In the genomic region with DNA sequence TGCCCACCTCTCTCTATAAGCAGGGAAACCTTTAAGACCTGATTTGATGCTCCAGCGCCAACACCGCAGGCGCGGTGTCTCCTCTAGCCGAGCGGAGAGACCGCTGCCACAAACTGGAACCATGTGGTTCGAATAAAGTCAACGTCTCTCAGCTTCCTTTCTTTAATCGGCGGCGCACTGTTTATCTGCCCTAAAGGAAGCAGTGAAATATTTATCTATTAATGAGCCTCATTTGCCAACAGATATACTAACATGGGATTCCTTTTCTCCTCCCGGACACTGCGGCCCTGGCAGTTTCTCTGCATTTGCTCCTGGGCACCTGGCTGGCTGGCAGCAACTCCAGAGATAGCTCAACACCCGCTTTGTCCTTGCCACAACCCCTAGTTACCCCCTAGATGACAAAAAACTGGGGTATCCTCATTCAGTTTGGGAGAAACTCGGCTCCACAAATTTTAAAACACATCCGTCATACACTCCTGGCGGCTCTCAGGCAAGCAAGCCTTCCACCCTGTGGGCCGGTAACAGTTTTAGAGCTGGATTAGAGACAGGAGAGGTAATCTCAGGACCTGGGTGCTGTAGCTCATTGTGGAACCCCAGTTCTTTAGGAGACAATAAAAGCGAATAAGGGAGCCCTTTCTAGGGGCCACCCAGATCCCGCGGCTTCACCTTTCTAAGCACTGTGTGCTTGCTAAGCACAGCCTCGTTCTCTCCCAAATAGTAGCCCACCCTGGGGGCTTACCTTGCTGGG, we compare ENCODE assay signal across 9 mouse cellular contexts. TPM values are rescaled to one million over a fixed set of nuclear protein-coding genes. Genes with fewer than 3 reads are reported as not detected.
DNase-seq lines count a peak whose midpoint lies in the region; ATAC-seq and TF ChIP-seq lines count a peak whose summit lies in the region.
"Had no signal": no experiment of that assay in that cellular context is flagged by ENCODE, and none has a peak within 500 bp of the region (broad histone marks: within the 10 kb centered on the region; RNA-seq: fewer than 3 reads in every experiment).

No protein-coding gene starts in this region.

- peak; percentile 80 for DNase-seq in heart, adult 11 months
- DNase-seq in heart, postnatal 25 days (ENCODE audit: low spot score): no peak
- no peak for DNase-seq in liver, embryonic 11.5 days (ENCODE audit: low spot score)
- DNase-seq in cerebellum, adult 9-10 months: no peak
- no peak for DNase-seq in right cerebral cortex, postnatal 4 days
- DNase-seq in frontal cortex, postnatal 25 days (ENCODE audit: low spot score in 2 of 2): no peak
- DNase-seq: cerebellum, adult 2 months had no signal

- WGBS in hindbrain, embryonic 16.5 days: 7% methylated on average over 23 of the region's 23 CpGs
- WGBS in liver, embryonic 11.5 days: 7% methylated on average over 23 of the region's 23 CpGs

- H3K9me3 ChIP-seq in ES-Bruce4 (replicated peaks; ENCODE audit: control insufficient read depth, insufficient read depth, low read length, poor library complexity, severe bottlenecking): no peaks in the 10 kb centered on the region
- H3K9me3 ChIP-seq in hindbrain, embryonic 16.5 days (ENCODE audit: control insufficient read depth, low read length): no peaks in the 10 kb centered on the region
- no peaks in the 10 kb centered on the region for H3K9me3 ChIP-seq in liver, embryonic 11.5 days (ENCODE audit: control insufficient read depth, low read length)

- no peaks in the 10 kb centered on the region for H3K4me1 ChIP-seq in ES-Bruce4 (ENCODE audit: control insufficient read depth, insufficient read depth, low read length)
- H3K4me1 ChIP-seq in hindbrain, embryonic 16.5 days (ENCODE audit: control insufficient read depth, insufficient read depth, low read depth, low read length): peaks cover 7% of the 10 kb centered on the region
- no peaks in the 10 kb centered on the region for H3K4me1 ChIP-seq in liver, embryonic 11.5 days (replicated peaks; ENCODE audit: control insufficient read depth, insufficient read depth, low read length)

- peak overlapping the region; percentile 34; the same call in 1 of the 2 replicates for H3K9ac ChIP-seq in ES-Bruce4 (ENCODE audit: low read depth, poor library complexity, severe bottlenecking)
- H3K9ac ChIP-seq in hindbrain, embryonic 16.5 days (ENCODE audit: low read depth, low read length): no peak overlapping the region
- H3K9ac ChIP-seq in liver, embryonic 11.5 days (ENCODE audit: low read depth, low read length): no peak overlapping the region

- intact Hi-C loops in heart, postnatal 25 days (cut with DNase I): loop anchor here (5.0 kb wide), 1 partner anchor 1036 kb away; no protein-coding TSS in a partner anchor

- peaks cover 59% of the 10 kb centered on the region for H3K27me3 ChIP-seq in ES-Bruce4 (ENCODE audit: control insufficient read depth, insufficient read depth, low read length, poor library complexity, severe bottlenecking)
- peaks cover 69% of the 10 kb centered on the region for H3K27me3 ChIP-seq in hindbrain, embryonic 16.5 days (replicated peaks; ENCODE audit: control insufficient read depth, insufficient read depth, low read length)
- H3K27me3 ChIP-seq in liver, embryonic 11.5 days (replicated peaks; ENCODE audit: control insufficient read depth, insufficient read depth, low read length): peaks cover 100% of the 10 kb centered on the region

- H3K4me2 ChIP-seq in hindbrain, embryonic 16.5 days (ENCODE audit: low read length): peak overlapping the region; percentile 43
- H3K4me2 ChIP-seq in liver, embryonic 11.5 days: peak overlapping the region; percentile 62

- H3K36me3 ChIP-seq in ES-Bruce4 (ENCODE audit: control insufficient read depth, insufficient read depth, low read length, poor library complexity, severe bottlenecking): no peaks in the 10 kb centered on the region
- H3K36me3 ChIP-seq in hindbrain, embryonic 16.5 days (ENCODE audit: control insufficient read depth, insufficient read depth, low read length): no peaks in the 10 kb centered on the region
- no peaks in the 10 kb centered on the region for H3K36me3 ChIP-seq in liver, embryonic 11.5 days (ENCODE audit: control insufficient read depth, insufficient read depth, low read length)

- peak overlapping the region; percentile 28 for H3K4me3 ChIP-seq in ES-Bruce4 (ENCODE audit: low read depth, low read length)
- no peak overlapping the region; the same call in 1 of the 2 replicates for H3K4me3 ChIP-seq in hindbrain, embryonic 16.5 days (ENCODE audit: low read length)
- peak overlapping the region; percentile 40; the same call in 1 of the 2 replicates for H3K4me3 ChIP-seq in liver, embryonic 11.5 days (ENCODE audit: low read depth, low read length)

- TF ChIP-seq EP300 in ES-Bruce4 (IDR thresholded peaks at IDR 0.05; ENCODE audit: insufficient read depth, low read depth, low read length): no peak

- ATAC-seq in hindbrain, embryonic 16.5 days: no peak
- no peak for ATAC-seq in liver, embryonic 11.5 days (replicated peaks; ENCODE audit: low FRiP score)

- TF ChIP-seq CTCF in ES-Bruce4 (IDR thresholded peaks at IDR 0.05; ENCODE audit: low read depth, low read length): no peak

- no peak for TF ChIP-seq POLR2A in ES-Bruce4 (IDR thresholded peaks at IDR 0.05; ENCODE audit: insufficient read depth, low read length)

- H3K27ac ChIP-seq in ES-Bruce4 (ENCODE audit: insufficient read depth, low read length): no peak overlapping the region
- H3K27ac ChIP-seq in hindbrain, embryonic 16.5 days (ENCODE audit: low read depth, low read length): no peak overlapping the region
- no peak overlapping the region for H3K27ac ChIP-seq in liver, embryonic 11.5 days (ENCODE audit: low read depth, low read length)

RNA-seq across cellular contexts. Expression of a gene that starts 3.6 kb away (rescaled TPM):
- under 1 TPM; 0.31 to 0.44 TPM for total RNA-seq in heart, postnatal 25 days (2021)
- polyA plus RNA-seq in ES-Bruce4 (2011; ENCODE audit: insufficient read depth, insufficient read length, low read depth, missing spikeins): 0.65 and 1.4 TPM in 2 replicates
- 9.0 and 21.1 TPM in 2 replicates for polyA plus RNA-seq in hindbrain, embryonic 16.5 days (2015; fragmentation: Nextera tagmentation; extraction: Ambion mirVana)
- polyA plus RNA-seq in liver, embryonic 11.5 days (2014; fragmentation: Nextera tagmentation; extraction: Ambion mirVana): 2.7 and 3.1 TPM in 2 replicates

RNA-seq across cellular contexts. Expression of a gene that starts 4.9 kb away (rescaled TPM):
- total RNA-seq in heart, postnatal 25 days (2021): not detected
- polyA plus RNA-seq in ES-Bruce4 (2011; ENCODE audit: insufficient read depth, insufficient read length, low read depth, missing spikeins): not detected in 2 replicates
- polyA plus RNA-seq in hindbrain, embryonic 16.5 days (2015; fragmentation: Nextera tagmentation; extraction: Ambion mirVana): not detected in 2 replicates
- polyA plus RNA-seq in liver, embryonic 11.5 days (2014; fragmentation: Nextera tagmentation; extraction: Ambion mirVana): not detected in 2 replicates
- polyA plus RNA-seq: cerebellum, adult 2 months had no signal

RNA-seq across cellular contexts. Expression of a gene that starts 4.9 kb away (rescaled TPM):
- total RNA-seq in heart, postnatal 25 days (2021): 1 to 10 TPM in 1 of 2 experiments, under 1 TPM in 1; 0.48 to 1.0 TPM
- 0.25 TPM in 1 of 2 replicates, not detected in the other for polyA plus RNA-seq in ES-Bruce4 (2011; ENCODE audit: insufficient read depth, insufficient read length, low read depth, missing spikeins)
- polyA plus RNA-seq in hindbrain, embryonic 16.5 days (2015; fragmentation: Nextera tagmentation; extraction: Ambion mirVana): 12.9 and 13.9 TPM in 2 replicates
- 2.8 and 2.9 TPM in 2 replicates for polyA plus RNA-seq in liver, embryonic 11.5 days (2014; fragmentation: Nextera tagmentation; extraction: Ambion mirVana)

RNA-seq across cellular contexts. Expression of a gene that starts 9.5 kb away (rescaled TPM):
- total RNA-seq in heart, postnatal 25 days (2021): not detected
- not detected in 2 replicates for polyA plus RNA-seq in ES-Bruce4 (2011; ENCODE audit: insufficient read depth, insufficient read length, low read depth, missing spikeins)
- polyA plus RNA-seq in hindbrain, embryonic 16.5 days (2015; fragmentation: Nextera tagmentation; extraction: Ambion mirVana): 9.4 and 9.9 TPM in 2 replicates
- 0.45 and 0.71 TPM in 2 replicates for polyA plus RNA-seq in liver, embryonic 11.5 days (2014; fragmentation: Nextera tagmentation; extraction: Ambion mirVana)

RNA-seq across cellular contexts. Expression of a gene that starts 12.8 kb away (rescaled TPM):
- not detected for total RNA-seq in heart, postnatal 25 days (2021)
- not detected in 2 replicates for polyA plus RNA-seq in ES-Bruce4 (2011; ENCODE audit: insufficient read depth, insufficient read length, low read depth, missing spikeins)
- 0.48 and 2.4 TPM in 2 replicates for polyA plus RNA-seq in hindbrain, embryonic 16.5 days (2015; fragmentation: Nextera tagmentation; extraction: Ambion mirVana)
- 1.8 and 2.2 TPM in 2 replicates for polyA plus RNA-seq in liver, embryonic 11.5 days (2014; fragmentation: Nextera tagmentation; extraction: Ambion mirVana)
- polyA plus RNA-seq: cerebellum, adult 2 months had no signal
